Mouse (Mus musculus) kidney, adult 10 weeks (tissue): ENCODE data around the gene Ethe1. TPM values are rescaled to one million over a fixed set of nuclear protein-coding genes. Genes with fewer than 3 reads are reported as not detected.

ENCODE experiments used
- polyA plus RNA-seq: library from polyadenylated mRNA; stranded (reverse); fragments of 350-450 nt; fragmentation: Illumina TruSeq; extraction: RNeasy Lipid Tissue Mini Kit (QIAGEN cat#74804); gene quantifications from one replicate; pipeline ENCODE4 v1.2.3, GENCODE M21; 2014; ENCODE audit warnings: low read depth, low replicate concordance

Ethe1 gene
- polyA plus RNA-seq, result 4.1 TPM

DNA sequence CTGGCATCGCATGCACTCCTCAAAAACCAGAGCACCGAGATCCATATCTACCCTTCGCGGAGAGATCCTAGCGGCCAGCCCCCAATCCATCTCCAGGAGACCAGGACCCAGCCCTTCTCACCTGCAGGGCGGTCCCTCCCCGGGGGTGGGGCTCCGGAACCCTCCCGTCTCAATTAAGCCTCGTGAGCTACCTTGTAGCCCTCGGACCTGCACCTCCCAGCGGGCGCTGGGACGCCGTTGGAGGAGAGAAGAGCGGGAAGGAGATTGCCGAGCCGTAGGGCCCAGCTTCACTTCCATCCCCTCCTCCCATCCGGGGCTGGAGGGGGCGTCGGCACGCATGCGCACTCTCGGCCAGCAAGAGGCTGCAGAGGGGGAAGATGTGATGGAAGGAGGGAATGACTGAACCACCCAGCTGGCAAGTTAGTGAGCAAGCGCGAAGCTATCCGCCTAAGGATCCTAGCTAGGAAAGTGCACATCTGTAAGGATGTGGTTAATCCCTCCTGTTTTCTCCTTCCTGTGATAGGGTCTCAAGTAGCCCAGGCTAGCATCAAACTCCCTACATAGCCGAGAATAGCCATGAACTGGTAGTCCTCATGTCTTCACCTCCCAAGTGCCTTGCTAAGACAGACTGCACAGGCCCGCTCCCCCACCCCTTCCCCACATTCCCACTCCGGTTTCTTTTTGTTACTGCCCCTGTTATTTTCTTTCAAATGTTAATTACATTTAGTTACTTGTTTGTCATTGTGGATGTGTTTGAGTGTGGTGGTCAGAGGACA, at the start of gene Ethe1, which contains the start of gene Zfp575:
TSS of gene Ethe1 (plus strand) at position 214 of the 776 bp plus-strand sequence.
TSS of gene Zfp575 (minus strand) at position 312 of the 776 bp plus-strand sequence.

DNA sequence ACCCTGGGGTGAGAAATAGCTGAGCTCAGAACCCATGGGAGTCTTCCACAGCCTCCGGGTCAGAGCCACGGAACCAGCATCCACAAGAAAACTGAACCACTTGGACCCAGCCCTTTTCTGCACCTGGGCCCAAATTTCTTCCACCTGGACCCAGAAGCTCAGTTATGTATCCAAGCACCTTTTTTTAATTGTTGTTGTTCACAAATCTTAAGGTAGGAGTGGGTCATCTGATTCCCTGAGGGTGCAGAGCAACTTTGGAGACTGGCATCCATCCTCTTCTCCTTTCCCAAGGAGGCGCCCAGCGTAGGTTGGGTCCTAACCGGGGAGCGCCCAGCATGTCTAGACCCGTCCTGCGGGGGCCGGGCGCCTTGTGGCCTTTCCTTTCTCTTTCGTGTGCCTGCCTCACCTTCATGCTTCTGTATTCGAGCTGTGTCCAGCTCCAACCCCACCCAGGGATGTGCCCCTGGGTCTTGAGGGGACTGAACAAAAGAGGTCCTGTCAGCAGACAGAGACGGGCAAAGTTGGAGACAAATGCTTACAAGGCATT, 41.2 kb upstream of the Ethe1 start, which contains the start of the genes Pinlyp and Xrcc1:
TSS of gene Pinlyp (minus strand) at position 51 of the 547 bp plus-strand sequence.
TSS of gene Xrcc1 (plus strand) at position 222 of the 547 bp plus-strand sequence.

DNA sequence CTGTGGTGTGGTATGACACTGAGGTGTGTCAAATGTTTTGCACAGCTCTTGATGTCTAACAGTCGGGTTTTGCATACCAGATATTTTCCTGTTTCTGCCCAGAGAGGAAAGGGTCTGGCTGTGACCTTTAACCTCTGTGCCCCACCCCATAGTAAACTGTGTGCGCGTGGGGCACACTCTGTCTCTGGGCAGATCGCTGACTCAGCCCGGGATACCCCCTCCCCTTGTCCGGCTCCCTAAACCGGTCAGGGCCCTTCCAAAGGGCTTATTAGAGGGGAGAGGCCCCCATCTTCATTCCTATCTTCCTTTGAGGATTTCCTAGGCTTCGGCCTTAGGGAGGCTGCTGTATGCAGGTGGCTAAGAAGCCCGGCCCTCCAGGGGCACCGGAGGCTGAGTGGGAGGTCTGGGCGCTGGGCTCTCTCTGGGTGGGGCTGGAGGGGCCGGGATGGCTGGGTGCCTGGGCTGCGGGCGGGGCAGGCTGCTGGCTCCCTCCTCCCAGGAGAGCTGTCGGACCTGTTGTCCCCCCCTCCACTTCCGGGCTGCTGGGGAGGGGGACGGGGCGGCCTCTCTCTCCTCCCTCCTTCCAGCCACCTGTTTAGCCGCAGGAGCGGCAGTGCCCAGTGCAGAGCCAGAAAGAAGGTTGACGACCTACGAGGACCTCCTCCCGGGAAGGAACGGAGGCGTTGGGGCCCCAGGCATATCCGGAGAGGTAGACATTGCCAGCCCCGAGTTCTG, 23.0 kb downstream of the Ethe1 start, which contains the start of gene Phldb3:
TSS of gene Phldb3 (plus strand) at position 620 of the 735 bp plus-strand sequence.

DNA sequence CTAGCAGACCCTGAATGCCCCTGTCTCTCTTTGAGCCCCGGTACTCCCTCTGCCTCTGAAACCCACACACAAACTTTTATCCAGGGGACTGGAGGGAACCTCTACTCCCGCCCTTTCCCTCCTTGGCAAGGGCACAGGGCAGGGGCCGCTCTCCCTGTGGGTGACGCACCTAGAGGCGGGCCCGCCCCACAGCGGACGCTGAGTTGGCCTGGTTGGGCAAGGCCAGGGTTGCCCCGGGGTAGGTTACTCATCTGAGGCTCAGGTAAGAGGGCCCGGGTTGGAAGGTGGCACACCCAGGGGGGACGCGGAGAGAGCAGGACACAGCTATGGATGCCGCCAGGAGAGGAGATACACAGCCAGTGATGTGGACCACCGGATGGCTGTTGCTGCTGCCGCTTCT, 48.9 kb downstream of the Ethe1 start, which contains the start of gene Lypd3:
TSS of gene Lypd3 (plus strand) at position 287 of the 400 bp plus-strand sequence.

Other genes with a start within 250 kb of the Ethe1 start
- not detected for gene Lypd5, start 238.3 kb upstream of the Ethe1 start, polyA plus RNA-seq
- not detected for gene Kcnn4, start 217.3 kb upstream of the Ethe1 start, polyA plus RNA-seq
- not detected for gene Smg9, start 187.9 kb upstream of the Ethe1 start, polyA plus RNA-seq
- gene Irgc1, start 135.2 kb upstream of the Ethe1 start, polyA plus RNA-seq, result not detected
- gene Plaur, start 125.1 kb upstream of the Ethe1 start, polyA plus RNA-seq, result 1.0 TPM
- gene Cadm4, start 105.5 kb upstream of the Ethe1 start, polyA plus RNA-seq, result 0.97 TPM
- gene Zfp428, start 80.5 kb upstream of the Ethe1 start, polyA plus RNA-seq, result not detected
- not detected for gene AC161166.1, start 75.1 kb upstream of the Ethe1 start, polyA plus RNA-seq
- 6.2 TPM for gene Irgq, start 56.9 kb upstream of the Ethe1 start, polyA plus RNA-seq
- not detected for gene Pinlyp, start 41.4 kb upstream of the Ethe1 start, polyA plus RNA-seq
- 0.57 TPM for gene Xrcc1, start 41.3 kb upstream of the Ethe1 start, polyA plus RNA-seq
- gene Zfp575, start 98 bp downstream of the Ethe1 start, polyA plus RNA-seq, result not detected
- gene Phldb3, start 23.2 kb downstream of the Ethe1 start, polyA plus RNA-seq, result not detected
- gene Lypd3, start 49.0 kb downstream of the Ethe1 start, polyA plus RNA-seq, result not detected
- gene Tex101, start 89.1 kb downstream of the Ethe1 start, polyA plus RNA-seq, result not detected
- not detected for gene BC049730, start 121.7 kb downstream of the Ethe1 start, polyA plus RNA-seq
- not detected for gene Gm4763, start 139.4 kb downstream of the Ethe1 start, polyA plus RNA-seq
- not detected for gene Cd177, start 172.8 kb downstream of the Ethe1 start, polyA plus RNA-seq
- gene Ceacam10, start 189.7 kb downstream of the Ethe1 start, polyA plus RNA-seq, result not detected